Mouse (Mus musculus) heart, adult 11 months (tissue): ENCODE measurements at regions not wholly inside any gene's neighbourhood (a gene's known extent, or its start where the extent isn't known, plus 50 kb on each side); places are given as distances from the start of the nearest gene placed in this dataset.

Experiments used
- DNase-seq: peaks from one replicate; pipeline ENCODE4 v3.0.0; 2022

DNA sequence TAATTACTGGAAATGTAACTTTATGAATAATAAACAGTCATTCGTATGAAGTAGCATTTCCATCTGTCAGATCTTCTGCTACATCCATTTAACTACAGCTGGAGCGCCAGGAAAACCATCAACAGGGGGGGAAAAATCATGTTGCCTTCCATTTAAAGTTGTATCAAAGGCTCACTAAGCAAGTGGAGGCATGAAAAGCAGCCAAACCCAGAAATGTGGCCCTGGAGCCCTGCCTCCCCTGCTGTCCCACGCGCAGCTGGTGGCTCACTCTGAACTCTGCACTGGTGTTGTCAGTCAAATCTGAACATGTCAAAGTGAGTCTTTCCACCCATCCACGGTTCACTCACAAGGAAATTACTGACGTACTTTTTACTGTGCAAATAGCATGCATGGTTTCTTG lies 152.5 kb upstream of the Gm3448 start:
- DNase-seq, result no peak

DNA sequence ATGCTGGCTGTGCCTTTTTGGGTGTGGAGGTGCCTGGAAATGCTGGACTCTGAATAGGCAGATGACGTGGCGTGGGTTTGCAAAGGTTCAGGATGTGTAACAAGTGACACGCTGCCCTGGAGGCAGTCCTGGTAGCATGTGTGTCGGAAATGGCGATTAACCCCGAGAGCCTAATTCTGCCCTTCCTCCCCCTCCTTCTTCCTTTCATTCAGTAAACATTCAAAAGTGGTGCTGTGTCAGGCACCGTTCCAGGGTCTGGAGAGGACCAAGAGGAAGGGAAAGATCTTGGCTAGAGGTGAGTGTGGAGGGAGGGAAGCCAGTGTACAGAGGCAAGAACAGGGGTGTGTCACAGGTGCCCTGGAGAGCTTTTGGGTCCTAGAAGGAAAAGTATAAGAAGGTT lies 151.5 kb upstream of the Gm3448 start:
- peak; percentile 98 for DNase-seq

DNA sequence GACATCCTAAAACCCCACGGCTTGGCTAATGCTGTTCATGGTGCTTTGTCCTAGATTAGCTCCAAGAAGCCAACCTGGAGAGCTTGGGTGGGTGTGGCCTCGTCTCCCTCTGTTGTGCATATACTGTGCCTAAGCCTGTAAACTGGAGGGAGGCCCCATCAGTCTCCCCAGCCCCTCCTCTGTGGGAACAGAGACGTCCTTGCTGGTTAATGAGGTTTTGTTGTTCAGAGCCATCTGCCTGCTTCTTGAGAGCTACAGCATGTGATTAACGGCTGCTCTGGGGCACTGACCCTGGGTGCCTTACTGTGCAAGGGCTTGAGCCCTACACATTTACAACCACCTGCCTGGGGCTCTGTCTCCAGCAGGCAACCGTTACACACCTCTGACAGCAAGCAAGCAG lies 143.9 kb upstream of the Gm3448 start:
- DNase-seq, result no peak

DNA sequence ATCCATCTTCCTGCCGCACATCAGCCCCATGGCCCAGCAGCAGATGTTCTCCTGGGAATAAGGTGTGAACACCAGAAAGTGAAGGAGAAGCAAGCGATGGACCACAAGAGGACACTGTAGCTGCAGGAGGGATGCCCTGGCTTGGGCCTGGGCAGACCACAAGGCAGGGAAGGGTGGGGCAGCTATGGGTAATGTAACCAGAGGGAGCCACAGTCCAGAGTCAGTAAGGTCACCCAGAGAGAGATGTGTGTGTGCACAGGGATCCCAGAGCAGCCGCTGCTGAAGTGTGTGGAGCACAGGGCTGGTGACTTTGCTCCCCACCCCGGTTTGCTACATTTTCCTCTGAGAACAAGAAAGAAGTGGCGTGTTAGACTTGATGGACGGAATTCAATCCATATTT lies 142.5 kb upstream of the Gm3448 start:
- DNase-seq, result no peak

DNA sequence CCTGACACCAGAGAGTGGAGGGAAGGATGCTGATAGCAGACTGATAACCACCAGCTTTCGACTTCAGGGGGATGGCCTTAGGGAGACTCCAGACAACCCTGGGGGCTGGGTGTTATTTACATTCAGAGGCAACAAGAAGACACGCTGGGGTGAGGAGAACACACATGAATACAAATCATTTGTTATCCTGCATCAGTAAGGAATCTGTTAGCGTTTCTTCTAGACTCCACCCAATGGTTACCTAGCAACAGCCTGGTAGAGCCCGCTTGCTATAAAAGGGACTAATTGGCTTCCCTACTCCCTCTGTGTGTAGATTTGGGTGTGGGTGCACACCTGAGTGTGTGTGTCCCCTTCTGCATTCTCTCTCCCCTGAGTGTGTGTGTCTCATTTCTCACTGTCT lies 140.8 kb upstream of the Gm3448 start:
- no peak for DNase-seq

DNA sequence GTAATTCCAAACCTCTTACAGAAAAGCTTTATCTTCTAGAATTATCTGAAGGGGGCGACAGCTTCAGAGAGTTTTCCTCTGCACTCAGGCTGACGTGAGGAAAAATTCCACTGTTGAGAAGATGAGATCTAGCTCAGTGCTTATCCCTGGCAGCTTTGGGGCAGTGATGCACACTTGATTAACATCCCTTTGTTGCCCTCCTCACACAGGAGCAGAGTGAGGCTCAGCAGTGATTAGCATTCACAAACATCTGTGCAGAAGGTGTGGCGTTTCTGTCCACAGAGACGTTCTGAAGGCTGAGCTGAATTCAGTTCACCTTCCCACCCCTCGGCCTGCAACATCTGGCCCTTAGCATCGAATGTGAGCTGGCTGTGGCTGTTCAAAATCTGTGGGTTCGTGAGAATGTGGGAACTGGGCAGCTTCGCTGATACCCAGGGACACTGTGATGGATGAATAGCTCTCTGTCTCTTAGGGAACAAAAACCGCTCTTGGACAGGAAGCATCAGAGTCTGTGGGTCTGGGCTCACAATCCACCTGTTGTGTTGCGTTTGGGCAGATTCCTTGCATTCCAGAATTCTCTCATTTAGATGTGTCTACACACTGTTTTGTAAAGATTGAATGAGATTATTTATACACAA lies 139.0 kb upstream of the Gm3448 start:
- no peak for DNase-seq

DNA sequence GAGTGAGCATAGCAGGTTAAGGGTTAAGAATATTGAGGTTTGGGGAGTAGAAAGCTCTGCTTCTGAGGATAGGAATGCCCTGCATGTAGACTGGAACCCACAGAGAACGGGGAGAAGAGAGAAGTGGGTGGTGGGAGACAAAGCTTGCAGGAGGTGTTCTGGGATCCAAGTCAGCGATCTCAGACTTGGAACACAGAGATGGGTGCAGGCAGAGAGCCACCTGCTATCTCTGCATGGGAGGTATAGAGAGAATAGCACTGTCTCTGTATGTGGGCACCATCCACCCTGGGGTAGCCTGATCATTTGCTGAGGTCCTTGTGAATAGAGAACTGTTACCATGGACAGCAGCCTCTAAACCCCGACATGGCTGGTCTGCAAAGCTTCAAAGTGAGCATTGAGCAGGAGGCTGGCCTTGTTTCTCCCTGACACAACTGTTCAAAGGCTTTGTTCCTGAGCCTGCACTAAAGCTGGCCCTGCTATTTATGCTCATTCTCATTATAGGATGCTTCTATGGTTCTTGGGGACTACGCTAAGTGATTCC lies 138.1 kb upstream of the Gm3448 start:
- no peak for DNase-seq

DNA sequence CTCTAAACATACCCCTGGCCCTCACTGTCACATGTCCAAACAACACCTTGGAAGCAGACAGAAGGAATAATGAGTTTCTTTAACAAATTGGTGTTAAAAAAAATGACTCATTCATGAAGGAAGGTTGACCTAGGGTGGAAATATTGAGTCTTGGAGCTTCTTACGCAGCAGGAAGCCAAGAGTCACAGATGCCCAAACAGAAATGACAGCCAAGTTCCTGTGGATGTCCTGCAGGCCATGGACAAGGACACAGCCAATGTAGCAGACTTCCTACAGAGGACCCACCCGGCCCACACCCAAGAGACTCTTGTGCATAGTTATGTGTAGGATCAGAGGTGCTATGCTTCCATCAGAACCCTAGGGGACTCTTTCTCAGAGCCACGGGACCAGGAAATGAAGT lies 136.1 kb upstream of the Gm3448 start:
- no peak for DNase-seq

DNA sequence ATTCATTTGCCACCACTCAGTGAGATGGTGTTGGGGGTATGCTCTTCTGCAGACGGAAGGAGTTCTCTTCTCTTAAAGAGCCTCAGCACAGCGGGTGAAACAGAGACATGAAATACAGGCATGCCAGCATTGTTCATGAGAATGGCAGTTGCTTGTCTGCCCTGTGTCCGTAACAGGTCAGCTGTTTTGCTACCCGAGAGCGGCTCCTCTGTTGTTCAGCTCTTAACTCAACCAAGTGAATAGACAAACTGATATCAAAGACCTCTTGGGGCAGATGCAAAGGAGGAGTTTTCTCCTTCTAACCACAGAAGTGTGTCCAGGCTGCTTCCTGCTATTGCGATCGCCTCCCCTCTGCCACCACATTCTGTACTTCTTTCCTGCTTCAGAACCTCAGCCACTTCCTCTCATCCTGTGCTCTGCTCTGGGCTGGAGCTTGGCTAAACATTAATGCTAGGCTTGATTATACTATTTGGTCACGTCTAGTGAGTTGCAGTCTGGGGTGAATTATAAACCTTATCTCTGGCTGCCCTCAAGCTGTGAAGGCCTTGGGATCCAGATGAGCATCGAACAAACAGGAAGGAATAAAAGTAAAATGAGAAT lies 133.1 kb upstream of the Gm3448 start:
- DNase-seq, result no peak

DNA sequence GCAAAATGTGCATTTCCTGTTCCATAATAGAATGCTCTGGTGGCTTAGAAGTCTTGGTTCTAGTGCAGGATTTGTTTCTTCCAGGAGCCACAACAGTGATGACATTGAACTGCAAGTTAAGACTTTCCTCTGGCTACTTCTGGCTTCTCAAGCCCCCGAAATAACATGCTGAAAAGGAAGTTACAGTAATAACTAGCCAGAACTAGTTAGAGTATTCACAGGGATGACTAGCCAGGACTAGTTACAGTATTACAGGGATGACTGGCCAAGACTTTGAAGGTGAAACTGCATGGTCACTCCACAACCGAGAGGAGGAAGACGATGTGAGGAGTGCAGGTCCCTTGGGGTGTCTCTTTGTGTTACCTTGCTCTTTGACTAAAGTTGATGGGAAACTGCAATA lies 126.6 kb upstream of the Gm3448 start:
- DNase-seq, result no peak

DNA sequence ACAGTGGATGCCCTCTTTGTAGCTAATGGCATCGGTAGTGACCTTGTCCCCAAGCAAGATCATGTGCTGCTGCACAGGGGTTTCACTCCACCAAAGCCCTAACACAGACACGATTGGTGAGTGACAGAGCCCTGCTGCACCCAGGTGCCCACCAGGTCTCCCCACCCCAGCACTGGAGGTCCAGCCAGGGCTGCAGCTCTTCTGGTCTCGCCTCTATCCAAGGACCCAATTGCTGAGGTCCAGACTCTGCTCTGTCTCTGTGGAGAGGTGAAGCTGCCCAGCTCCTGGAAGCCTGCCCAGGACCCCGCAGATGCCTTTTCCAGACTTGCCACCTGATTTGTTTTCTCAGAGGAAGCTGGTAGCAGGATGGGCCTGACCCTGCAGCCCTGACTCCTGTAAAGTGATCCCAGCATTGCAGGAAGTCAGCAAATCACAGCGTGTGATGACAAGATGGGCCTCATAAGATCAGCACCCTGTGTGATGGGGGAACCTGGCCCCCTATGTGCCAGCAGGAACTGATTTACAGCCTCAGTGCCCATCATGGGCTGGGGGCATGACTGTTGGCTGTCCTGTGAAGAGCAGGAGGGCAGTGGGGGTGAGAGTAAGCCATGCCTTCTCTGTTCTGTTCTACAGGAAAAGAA lies 116.5 kb upstream of the Gm3448 start:
- DNase-seq, result no peak

DNA sequence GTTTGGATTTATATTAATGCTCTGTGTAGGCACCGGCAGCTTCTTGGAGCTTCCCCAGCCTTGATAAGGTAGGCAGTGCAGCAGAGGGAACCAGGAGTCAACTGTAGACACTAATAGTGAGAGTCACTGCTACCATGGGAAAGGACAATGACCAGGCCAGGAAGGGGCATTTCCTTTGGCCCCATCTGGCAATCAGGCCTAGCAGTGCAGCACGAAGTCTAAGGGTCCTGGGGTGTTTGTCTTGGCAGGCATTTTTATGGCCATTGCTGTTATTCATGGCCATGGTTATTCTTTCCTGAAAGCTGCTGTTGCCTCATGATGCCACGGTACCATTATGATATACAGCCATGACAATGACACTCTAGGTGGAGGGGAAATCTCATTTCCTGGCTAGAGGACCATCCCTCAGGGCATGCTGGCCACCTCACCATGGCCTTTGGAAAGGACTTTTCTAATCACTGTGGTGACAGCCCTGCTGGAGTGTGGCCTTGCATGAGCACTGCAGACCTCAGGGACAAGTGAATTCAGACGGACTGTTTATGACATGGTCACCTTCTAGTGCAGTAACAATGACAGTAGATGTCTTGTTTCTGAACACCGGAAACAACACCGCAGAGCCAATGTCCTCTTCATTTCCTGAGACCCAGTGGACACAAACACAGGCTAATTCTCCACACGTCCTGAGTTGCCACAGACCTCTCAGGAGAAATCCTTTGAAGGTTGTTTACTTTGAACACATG lies 111.8 kb upstream of the Gm3448 start:
- peak; percentile 92 for DNase-seq

DNA sequence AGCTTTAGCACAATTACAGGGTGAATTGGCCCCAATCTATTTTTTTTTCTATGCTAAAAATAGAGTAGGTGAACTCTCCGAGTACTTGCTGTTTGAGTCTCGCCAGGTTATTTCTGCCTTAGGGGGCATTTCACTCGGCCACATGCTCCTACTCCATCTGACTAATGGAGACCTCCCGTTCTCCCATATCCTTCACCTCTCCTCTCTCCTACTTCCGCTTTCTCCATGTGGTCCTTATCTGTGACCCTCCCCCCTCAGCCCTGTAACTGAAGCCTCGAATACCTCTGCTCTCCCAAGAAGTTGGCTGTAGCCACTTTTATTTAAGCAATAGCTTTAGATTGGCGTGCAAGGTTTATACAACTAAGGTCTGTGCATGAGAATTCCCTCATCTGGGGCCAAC lies 111.1 kb upstream of the Gm3448 start:
- no peak for DNase-seq

DNA sequence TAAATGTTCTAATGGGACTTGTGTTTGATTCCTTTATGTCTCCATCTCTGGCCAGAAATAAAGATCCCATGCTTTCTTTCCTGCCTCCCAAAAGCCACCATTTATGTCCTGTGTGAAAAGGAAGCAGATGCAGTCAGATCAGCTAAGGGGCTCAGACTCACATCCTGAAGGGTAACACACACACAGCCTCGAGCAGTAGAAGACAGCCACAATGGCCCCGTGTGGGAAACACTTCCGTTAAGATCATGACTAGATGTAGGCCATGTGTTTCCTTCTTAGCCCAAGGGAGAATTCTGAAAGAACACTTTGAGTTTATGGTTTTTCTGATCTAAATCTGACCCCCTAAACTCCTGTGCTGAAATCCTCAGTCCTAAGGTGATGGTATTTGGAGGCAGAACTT lies 110.4 kb upstream of the Gm3448 start:
- DNase-seq, result no peak

DNA sequence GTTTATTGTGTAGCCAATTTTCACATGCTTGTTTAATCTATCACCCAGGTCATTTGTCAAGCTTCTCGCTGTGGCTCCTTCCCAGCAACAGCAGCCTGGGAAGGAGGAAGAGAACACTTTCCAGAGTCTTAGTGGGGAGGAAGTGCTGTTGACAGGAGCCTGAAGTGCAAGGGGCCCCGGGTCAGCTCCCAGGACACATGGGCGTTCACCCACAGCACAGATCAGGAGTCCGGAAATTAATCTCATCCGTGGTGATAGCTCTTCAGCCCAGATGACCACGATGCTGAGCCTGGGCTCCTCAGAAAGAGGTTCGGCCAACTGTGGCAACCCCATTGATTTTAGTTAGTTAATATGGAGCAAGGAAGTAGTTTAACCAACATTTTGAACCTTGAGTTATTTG lies 105.3 kb upstream of the Gm3448 start:
- peak; percentile 89 for DNase-seq

DNA sequence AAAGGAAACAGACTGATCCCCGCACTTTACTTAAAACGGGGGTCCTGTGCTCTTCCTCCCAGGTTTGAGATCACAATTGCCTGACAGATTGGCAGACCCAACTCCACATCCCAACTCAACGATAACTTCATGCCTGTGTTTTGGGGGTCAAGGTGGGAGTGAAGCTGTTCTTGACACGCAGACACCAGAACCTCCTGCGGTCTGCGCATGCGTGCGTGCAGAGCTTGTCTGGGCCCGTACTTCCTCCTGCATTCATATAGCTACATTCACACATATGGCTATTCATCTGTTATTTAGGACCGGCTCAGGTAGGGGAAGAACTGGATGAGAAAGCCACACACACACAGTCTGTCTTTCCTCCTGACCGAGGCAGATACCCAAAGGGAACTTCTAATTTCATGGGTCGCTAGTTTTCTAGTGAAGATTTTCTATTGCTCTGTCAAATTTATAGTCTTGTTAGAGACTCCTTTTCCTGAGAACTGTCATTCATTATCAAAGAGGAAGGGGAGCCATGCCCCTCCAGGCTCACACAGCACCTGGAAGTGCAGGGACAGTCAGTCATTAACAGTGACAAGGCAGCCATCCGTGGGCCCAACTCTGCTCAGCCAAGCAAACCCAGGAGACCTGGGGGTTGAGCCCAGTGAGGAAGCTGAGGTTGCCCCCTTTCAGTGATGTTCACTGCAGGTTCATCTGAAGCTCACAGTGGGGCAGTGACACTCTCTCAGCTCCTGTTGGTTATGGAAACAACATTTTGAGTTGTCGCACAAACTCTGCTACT lies 104.0 kb upstream of the Gm3448 start:
- no peak for DNase-seq

DNA sequence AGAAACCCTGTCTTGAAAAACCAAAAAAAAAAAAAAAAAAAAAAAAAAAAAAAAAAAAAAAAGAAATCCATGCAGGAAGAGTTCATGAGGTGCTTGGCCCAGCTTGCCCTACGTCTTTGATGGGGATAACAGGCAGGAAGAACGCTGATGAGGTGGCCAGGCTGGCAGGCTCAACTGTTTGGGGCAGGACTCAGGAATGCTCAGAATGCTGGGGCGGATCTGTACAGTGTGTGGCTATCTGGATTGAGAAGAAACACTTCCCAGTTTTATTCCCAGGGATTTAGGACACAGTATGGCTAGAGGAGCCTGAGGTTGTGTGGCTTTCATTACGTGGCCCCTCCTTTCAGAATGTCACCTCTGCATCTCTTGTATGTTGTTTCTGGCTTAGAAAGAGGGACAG lies 99.1 kb upstream of the Gm3448 start:
- peak; percentile 94 for DNase-seq
